Mouse (Mus musculus) megakaryocyte progenitor cell, adult 5-6 weeks (primary cell): ENCODE measurements around the gene Phospho2. TPM values are rescaled to one million over a fixed set of nuclear protein-coding genes. Genes with fewer than 3 reads are reported as not detected.
A peak's percentile ranks its signal among the peaks of the same experiment; 100 is the strongest.

Source experiments
- ATAC-seq: replicated peaks from 2 replicates; pipeline ENCODE4 v1.8.0; 2016; ENCODE audit warnings: mild to moderate bottlenecking, moderate TSS enrichment, inconsistent platforms; ENCODE audit not compliant: poor library complexity
- total RNA-seq, 2 experiments: library from RNA; stranded (forward) in 1 of 2; stranded (reverse) in 1 of 2; fragments of 157-497, 149-512 nt in 1 of 2; fragments of 200-1000 nt in 1 of 2; gene quantifications; 2 replicates each; pipeline versions ENCODE4 v1.2.3 to v1.2.4; 2015 to 2017

Gene Phospho2
- total RNA-seq, 2 experiments from 2014 or later = 21.9 to 25.3 TPM

DNA sequence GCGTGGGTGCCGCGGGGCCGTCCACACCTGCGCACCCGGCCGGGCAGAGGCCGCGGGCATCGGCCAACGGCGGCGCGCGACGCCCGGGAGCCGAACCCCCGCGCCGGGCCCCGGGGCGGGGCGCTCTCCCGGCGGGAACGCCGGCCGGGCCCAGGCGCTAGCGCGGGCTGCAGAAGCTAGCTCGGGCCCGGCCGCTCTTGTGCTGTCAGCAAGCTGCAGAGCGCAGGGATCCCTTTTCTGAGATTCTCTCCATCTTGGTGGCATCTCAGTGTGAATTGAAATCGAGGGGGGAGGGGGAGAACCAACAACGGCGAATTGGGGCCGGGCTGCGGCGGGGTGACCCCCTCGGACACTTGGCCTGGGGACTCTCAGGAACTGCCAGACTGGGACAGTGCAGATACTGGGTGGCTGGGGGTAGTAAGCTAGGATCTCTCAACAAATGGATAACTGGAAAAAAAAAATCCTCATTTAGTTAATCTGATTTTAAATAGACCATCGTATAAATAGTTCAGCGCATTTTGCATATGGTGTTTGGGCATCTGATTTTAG lies 33.8 kb downstream of the Phospho2 start:
- ATAC-seq = peak; percentile 35

GRCm38 (mm10) chr2:69825898-69826297 lies 36.5 kb downstream of the Phospho2 start:
- ATAC-seq = no peak

DNA sequence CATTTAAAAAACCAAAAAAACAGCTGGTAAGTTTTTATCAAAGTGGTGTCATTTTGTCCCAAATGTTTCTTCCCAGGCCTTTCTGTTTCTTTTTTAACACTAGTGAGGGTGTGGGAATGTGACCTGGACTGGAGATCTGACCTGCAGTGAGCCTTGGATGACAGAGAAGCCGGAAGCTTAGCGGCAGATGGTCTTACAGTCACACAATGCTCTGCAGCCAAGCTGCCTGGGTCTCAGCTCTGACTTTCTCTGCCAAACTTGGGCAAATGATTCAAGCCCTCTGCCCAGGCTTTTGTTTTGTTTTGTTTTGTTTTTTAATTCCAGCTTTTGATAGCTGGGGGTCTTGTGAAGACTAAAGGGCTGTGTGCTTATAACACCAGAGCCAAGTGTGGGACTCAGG lies 37.0 kb downstream of the Phospho2 start:
- ATAC-seq = no peak

- no peak for ATAC-seq
Measured at GRCm38 (mm10) chr2:69828031-69828430, 38.6 kb downstream of the Phospho2 start.

DNA sequence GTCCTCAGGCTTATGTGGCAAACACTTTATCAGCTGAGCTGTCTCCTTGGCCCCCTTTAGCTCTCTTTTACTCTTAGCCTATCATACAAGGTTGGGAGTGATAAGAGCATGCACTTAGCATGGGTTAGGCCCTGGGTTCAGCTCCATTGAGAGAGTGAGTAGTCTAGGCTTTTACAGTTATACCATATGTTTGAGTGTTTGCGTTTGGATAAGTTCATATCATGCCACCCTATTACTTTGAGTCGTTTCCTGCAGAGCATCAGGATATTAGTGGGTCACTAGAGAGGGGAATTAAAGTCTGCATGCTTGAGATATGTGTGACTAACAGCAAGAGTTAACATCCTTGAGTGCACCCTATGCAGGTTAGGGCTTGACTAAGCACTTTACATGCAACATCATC lies 40.3 kb downstream of the Phospho2 start:
- ATAC-seq = peak; percentile 88

GRCm38 (mm10) chr2:69830116-69830515 lies 40.7 kb downstream of the Phospho2 start:
- ATAC-seq = 0 out of 2 replicates have a peak, but pooled peaks have one; percentile 3

DNA sequence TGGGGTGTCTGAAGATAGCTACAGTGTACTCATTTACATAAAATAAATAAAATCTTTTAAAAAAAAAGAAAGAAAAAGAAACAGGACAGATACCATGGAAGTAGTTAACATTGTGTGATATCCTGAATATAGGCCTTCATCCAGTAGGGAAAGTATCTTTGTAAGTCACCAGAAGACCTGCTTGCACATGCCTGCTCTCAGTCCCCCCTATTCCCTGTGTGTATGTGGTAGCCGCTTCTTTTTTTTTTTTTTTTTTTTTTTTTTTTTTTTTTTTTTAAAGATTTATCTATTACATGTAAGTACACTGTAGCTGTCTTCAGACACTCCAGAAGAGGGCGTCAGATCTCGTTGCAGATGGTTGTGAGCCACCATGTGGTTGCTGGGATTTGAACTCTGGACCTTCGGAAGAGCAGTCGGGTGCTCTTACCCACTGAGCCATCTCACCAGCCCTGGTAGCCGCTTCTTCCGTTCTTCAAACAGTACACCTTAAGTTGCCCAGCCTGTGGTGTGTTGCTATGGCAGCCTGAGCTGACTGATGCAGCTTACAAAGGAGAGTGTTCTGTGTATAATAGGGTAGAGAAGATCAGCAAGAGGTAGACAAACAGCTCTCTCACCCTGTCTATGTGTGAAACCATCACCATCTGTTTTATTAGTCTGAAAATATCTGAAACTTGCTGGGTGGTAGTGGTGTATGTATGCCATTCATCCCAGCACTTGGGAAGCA lies 48.0 kb downstream of the Phospho2 start:
- no peak for ATAC-seq

DNA sequence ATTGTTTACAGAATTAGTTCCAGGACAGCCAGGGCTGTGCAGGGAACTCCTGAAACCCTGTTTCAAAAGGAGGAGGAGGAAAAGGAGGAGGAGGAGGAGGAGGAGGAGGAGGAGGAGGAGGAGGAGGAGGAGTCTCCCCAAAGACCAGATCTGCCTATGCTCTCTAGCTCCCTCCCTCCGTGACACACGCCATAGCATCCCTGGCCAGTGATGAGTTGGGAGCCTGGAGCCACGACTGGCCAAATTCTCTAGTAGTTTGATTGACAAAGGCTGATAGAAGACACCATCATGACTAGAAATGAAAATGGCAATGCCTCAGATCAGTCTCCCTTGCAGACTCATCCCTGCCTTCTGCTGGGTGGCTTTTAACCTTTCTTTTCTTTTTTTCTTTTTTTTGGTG lies 48.6 kb downstream of the Phospho2 start:
- peak; percentile 77 for ATAC-seq

- ATAC-seq = peak; percentile 72
Measured at GRCm38 (mm10) chr2:69838707-69839106, 49.3 kb downstream of the Phospho2 start.

DNA sequence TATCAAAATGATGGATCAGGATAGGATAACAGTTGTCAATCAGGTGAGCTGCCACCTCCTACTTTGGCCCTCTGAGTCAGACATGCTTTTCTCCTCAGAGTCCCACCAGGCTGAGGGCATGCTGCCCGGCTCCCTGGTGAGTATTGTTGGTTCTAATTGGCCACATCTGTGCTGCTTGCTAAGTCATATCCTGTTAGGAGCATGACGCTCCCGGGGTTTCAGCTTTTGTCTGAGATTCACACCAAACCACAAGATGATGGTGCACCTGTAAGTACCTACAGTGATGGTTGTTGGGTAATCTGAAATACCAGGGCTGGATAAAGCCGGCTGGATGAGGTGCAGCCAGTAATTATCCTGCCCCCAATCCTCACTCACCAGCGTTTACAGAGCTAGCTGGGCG lies 50.8 kb downstream of the Phospho2 start:
- ATAC-seq = 0 out of 2 replicates have a peak, but pooled peaks have one; percentile 20

GRCm38 (mm10) chr2:69849215-69849614 lies 59.8 kb downstream of the Phospho2 start:
- no peak for ATAC-seq

Other genes with a start within 250 kb of the Phospho2 start
- not detected in 2 replicates for gene Lrp2, start 203.6 kb upstream of the Phospho2 start, total RNA-seq (2015)
- under 0.01 TPM in 1 of 2 replicates, not detected in the other for gene Lrp2, start 203.6 kb upstream of the Phospho2 start, total RNA-seq (2017)
- 6.8 and 8.9 TPM in 2 replicates for gene Bbs5, start 142.5 kb upstream of the Phospho2 start, total RNA-seq (2015)
- 4.6 and 5.2 TPM in 2 replicates for gene Bbs5, start 142.5 kb upstream of the Phospho2 start, total RNA-seq (2017)
- not detected in 2 replicates for gene Klhl41, start 119.5 kb upstream of the Phospho2 start, total RNA-seq (2015)
- gene Klhl41, start 119.5 kb upstream of the Phospho2 start, total RNA-seq (2017) = 0.07 TPM in 1 of 2 replicates, not detected in the other
- 21.3 and 21.8 TPM in 2 replicates for gene Fastkd1, start 76.1 kb upstream of the Phospho2 start, total RNA-seq (2015)
- 16.7 and 17.0 TPM in 2 replicates for gene Fastkd1, start 76.1 kb upstream of the Phospho2 start, total RNA-seq (2017)
- 136 and 142 TPM in 2 replicates for gene Ppig, start 67.1 kb upstream of the Phospho2 start, total RNA-seq (2015)
- 70.5 and 131 TPM in 2 replicates for gene Ppig, start 67.1 kb upstream of the Phospho2 start, total RNA-seq (2017)
- 1.8 and 2.5 TPM in 2 replicates for gene Ccdc173, start within 50 bp of the Phospho2 start, total RNA-seq (2015)
- gene Ccdc173, start within 50 bp of the Phospho2 start, total RNA-seq (2017) = 0.54 and 3.3 TPM in 2 replicates
- 15.1 and 18.7 TPM in 2 replicates for gene Klhl23, start 32.3 kb downstream of the Phospho2 start, total RNA-seq (2015)
- 28.6 and 30.4 TPM in 2 replicates for gene Klhl23, start 32.3 kb downstream of the Phospho2 start, total RNA-seq (2017)
- 421 and 424 TPM in 2 replicates for gene Ssb, start 71.9 kb downstream of the Phospho2 start, total RNA-seq (2015)
- gene Ssb, start 71.9 kb downstream of the Phospho2 start, total RNA-seq (2017) = 505 and 604 TPM in 2 replicates
- 41.4 and 42.9 TPM in 2 replicates for gene Mettl5, start 96.0 kb downstream of the Phospho2 start, total RNA-seq (2015)
- gene Mettl5, start 96.0 kb downstream of the Phospho2 start, total RNA-seq (2017) = 35.3 and 44.0 TPM in 2 replicates
- gene Ubr3, start 107.6 kb downstream of the Phospho2 start, total RNA-seq (2015) = 34.8 and 42.0 TPM in 2 replicates
- 31.7 and 45.8 TPM in 2 replicates for gene Ubr3, start 107.6 kb downstream of the Phospho2 start, total RNA-seq (2017)
- 0.02 TPM in 1 of 2 replicates, not detected in the other for gene Myo3b, start 249.5 kb downstream of the Phospho2 start, total RNA-seq (2015)
- not detected in 2 replicates for gene Myo3b, start 249.5 kb downstream of the Phospho2 start, total RNA-seq (2017)